Mouse (Mus musculus) large intestine, adult 2 months (tissue): Measurements from ENCODE around the gene Synpr. TPM values are rescaled to one million over a fixed set of nuclear protein-coding genes. Genes with fewer than 3 reads are reported as not detected.

Experiments used
- DNase-seq: peaks from one replicate; pipeline ENCODE4 v3.0.0-alpha.2; 2012; ENCODE audit warnings: low read depth, low spot score
- WGBS: fragments of 180-500 bp; shearing (Covaris S2); methylation state at CpG from one replicate; pipeline ENCODE4 v1.1.7; 2018; 5-methylcytosine and 5-hydroxymethylcytosine counted together
- polyA plus RNA-seq: library from polyadenylated mRNA; depleted of rRNA; stranded (reverse); fragments of >200 nt; gene quantifications from 2 replicates; pipeline ENCODE4 v1.2.3, GENCODE M21; 2012

Synpr gene
- polyA plus RNA-seq, 1 experiment: 0.24 TPM

- DNase-seq: no peak
- 75% methylated on average over 2 of the region's 2 CpGs for WGBS
Measured at GRCm38 (mm10) chr14:13651541-13652298, 367.1 kb downstream of the Synpr start.
